Mouse (Mus musculus): ENCODE results near the gene Nudt3. TPM values are rescaled to one million over a fixed set of nuclear protein-coding genes. Genes with fewer than 3 reads are reported as not detected.

Nudt3 gene
- total RNA-seq, 4 experiments from 2014 or later, result 349 to 367 (median 360) TPM

GRCm38 (mm10) chr17:27603036-27603435 lies 20.3 kb downstream of the Nudt3 start:
- no peak for DNase-seq (ENCODE audit: low spot score)

- DNase-seq (ENCODE audit: low spot score), result no peak
Measured at GRCm38 (mm10) chr17:27600869-27601268, 22.4 kb downstream of the Nudt3 start.

- no peak for DNase-seq (ENCODE audit: low spot score)
Measured at GRCm38 (mm10) chr17:27600286-27600685, 23.0 kb downstream of the Nudt3 start.

GRCm38 (mm10) chr17:27596376-27597190 lies 26.7 kb downstream of the Nudt3 start:
- no peak for DNase-seq (ENCODE audit: low spot score)

- DNase-seq (ENCODE audit: low spot score), result no peak
Measured at GRCm38 (mm10) chr17:27595659-27596375, 27.5 kb downstream of the Nudt3 start.

GRCm38 (mm10) chr17:27592565-27592910 lies 30.8 kb downstream of the Nudt3 start:
- no peak for DNase-seq (ENCODE audit: low spot score)

GRCm38 (mm10) chr17:27591826-27592564 lies 31.3 kb downstream of the Nudt3 start:
- no peak for DNase-seq (ENCODE audit: low spot score)

GRCm38 (mm10) chr17:27588231-27588630 lies 35.1 kb downstream of the Nudt3 start:
- no peak for DNase-seq (ENCODE audit: low spot score)

- peak; percentile 66 for DNase-seq (ENCODE audit: low spot score)
Measured at GRCm38 (mm10) chr17:27587252-27587651, 36.0 kb downstream of the Nudt3 start.

- peak; percentile 54 for DNase-seq (ENCODE audit: low spot score)
Measured at GRCm38 (mm10) chr17:27586661-27587060, 36.6 kb downstream of the Nudt3 start.

- no peak for DNase-seq (ENCODE audit: low spot score)
Measured at GRCm38 (mm10) chr17:27583185-27583894, 40.0 kb downstream of the Nudt3 start.

GRCm38 (mm10) chr17:27580392-27581068 lies 42.8 kb downstream of the Nudt3 start:
- DNase-seq (ENCODE audit: low spot score), result no peak

- DNase-seq (ENCODE audit: low spot score), result no peak
Measured at GRCm38 (mm10) chr17:27579816-27580215, 43.5 kb downstream of the Nudt3 start.

GRCm38 (mm10) chr17:27578487-27578886 lies 44.8 kb downstream of the Nudt3 start:
- DNase-seq (ENCODE audit: low spot score), result no peak

- no peak for DNase-seq (ENCODE audit: low spot score)
Measured at GRCm38 (mm10) chr17:27577468-27577867, 45.8 kb downstream of the Nudt3 start.

- no peak for DNase-seq (ENCODE audit: low spot score)
Measured at GRCm38 (mm10) chr17:27576056-27576455, 47.2 kb downstream of the Nudt3 start.

- no peak for DNase-seq (ENCODE audit: low spot score)
Measured at GRCm38 (mm10) chr17:27575116-27575776, 48.0 kb downstream of the Nudt3 start.

- peak; percentile 72 for DNase-seq (ENCODE audit: low spot score)
Measured at GRCm38 (mm10) chr17:27574470-27575115, 48.7 kb downstream of the Nudt3 start.

GRCm38 (mm10) chr17:27573772-27574320 lies 49.4 kb downstream of the Nudt3 start:
- DNase-seq (ENCODE audit: low spot score), result no peak

GRCm38 (mm10) chr17:27571315-27571714 lies 52.0 kb downstream of the Nudt3 start:
- DNase-seq (ENCODE audit: low spot score), result no peak
